Mouse (Mus musculus) neutrophil, adult 5-6 weeks (primary cell): ENCODE results near the gene Mxra8. TPM values are rescaled to one million over a fixed set of nuclear protein-coding genes. Genes with fewer than 3 reads are reported as not detected.

Experiments
- ATAC-seq: fragments of 151-379, 151-347 bp; 2 replicates; pipeline ENCODE4 v1.8.0; 2017; ENCODE audit warnings: mild to moderate bottlenecking, moderate TSS enrichment; ENCODE audit not compliant: insufficient number of reproducible peaks, poor library complexity, low FRiP score, severe bottlenecking; ENCODE audit errors: extremely low read depth
- total RNA-seq: library from RNA; stranded (forward); fragments of 200-1000 nt; gene quantifications from 2 replicates; pipeline ENCODE4 v1.2.3, GENCODE M21; 2017

The Mxra8 gene
- total RNA-seq, 1 experiment from 2014 or later = 0.47 TPM

GRCm38 (mm10) chr4:155832321-155832720 is 7.2 kb upstream of the Mxra8 start:
- ATAC-seq = no peak

GRCm38 (mm10) chr4:155833234-155833633 is 6.2 kb upstream of the Mxra8 start:
- ATAC-seq = peak; percentile 36; the same call in 1 of the 2 replicates

DNA sequence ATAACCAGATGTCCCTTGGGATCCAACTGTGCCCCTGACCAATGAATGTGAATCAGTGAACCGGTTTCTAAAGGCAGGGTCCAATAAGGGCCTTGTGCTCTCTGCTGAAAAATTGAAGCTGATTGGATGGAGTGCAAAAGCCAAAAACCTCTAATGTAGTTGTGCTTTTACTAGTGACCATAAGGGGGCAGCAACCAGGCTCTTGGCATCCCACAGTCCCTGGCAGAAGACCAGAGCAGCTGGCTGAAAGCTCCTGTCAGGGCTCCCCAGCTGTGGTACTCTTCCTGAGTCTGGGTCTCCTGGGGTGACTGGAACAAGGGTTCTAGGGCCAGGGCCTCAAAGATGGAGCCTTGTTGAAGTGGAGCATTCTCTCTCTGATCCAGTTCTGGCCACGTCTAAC is 5.6 kb upstream of the Mxra8 start:
- ATAC-seq = peak; percentile 30; the same call in 1 of the 2 replicates

GRCm38 (mm10) chr4:155837404-155838010 is 2.0 kb upstream of the Mxra8 start:
- ATAC-seq = no peak

DNA sequence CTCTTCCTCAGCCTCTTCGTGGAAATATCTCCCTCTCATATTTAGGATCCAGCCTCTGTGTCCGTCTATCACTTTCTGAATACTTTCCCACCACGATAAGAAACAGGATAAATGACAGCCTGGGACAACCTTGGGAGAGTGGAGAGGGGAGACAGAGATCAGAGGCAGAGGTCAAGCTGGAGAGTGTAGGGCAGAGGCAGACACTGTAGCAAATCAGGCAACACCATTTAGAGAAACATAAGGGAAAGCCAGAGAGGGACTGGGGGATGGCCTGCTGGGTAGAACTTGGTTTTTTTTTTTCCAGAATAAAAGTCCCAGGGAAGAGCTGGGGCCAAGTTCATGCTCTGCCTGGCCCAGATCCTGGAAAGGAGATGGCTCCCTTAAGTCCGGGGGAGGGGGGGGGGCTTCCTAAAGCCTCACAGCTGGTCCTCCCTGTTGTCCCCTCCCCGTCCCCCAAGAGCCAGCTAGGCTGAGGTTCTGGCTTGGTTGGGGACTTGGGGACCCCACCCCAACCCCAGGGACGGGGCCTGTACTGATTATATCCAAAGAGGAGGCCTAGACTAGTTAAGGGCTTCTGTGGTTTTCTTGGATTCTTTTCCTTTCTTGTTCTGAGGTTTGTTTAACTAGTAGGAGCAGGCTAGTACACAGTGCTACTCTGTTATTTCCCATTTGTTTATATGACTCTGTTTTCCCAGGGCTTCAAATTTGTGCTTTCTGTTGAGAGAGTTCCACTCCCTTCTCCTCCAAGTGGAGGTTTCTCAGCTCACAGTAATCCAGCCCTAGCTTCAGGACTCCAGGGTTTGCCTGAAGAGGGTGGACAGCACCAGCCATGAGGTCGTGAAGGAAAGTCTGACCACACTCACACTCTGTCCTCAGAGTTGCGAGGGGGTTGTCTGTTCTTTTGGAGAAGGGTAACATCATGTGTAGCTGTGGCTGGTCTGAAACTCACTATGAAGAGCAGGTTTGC is 1.0 kb upstream of the Mxra8 start:
- no peak for ATAC-seq

DNA sequence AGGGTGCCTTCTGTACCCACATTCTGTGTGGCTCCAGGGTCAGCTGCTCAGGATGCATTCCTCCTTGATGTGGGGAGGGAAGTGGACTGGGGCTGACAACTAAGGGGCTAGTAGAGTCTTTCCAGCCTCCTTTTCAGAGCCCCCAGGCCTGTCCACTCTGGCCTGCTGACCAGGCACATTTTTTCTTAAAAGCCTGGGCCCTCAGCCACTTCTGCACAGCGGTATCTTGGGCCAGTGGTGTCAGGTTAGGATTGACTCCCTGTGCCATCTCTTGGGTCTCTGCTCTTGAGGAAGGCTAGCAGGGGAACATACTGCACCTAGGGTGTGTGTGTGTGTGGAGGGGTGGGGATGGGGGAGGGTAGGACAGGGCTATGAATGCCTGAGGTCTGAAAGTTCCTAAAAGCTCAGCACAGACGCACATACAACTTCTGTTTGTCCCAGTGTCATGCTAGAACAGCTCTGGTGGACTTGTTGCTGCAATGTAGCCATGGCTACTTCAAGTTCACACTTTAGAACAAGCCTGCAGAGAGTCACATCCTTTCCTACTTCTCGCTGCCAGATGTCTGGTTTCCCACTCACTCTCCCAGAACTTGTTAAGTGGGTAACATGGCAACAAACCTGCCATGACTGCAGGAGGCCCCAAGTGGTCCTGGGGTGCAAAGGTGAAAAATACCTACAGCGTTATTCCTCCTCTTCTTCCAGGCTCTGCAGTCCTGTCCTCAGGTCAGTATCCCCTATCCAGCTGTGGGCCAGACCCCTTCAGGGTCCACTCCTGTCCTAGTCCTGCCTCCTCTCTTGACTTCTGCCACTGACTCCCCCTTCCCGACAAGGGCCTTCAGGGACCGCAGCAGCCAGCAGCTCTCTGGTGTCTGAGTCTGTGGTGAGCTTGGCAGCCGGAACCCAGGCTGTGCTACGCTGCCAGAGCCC is 859 bp downstream of the Mxra8 start:
- ATAC-seq = no peak

DNA sequence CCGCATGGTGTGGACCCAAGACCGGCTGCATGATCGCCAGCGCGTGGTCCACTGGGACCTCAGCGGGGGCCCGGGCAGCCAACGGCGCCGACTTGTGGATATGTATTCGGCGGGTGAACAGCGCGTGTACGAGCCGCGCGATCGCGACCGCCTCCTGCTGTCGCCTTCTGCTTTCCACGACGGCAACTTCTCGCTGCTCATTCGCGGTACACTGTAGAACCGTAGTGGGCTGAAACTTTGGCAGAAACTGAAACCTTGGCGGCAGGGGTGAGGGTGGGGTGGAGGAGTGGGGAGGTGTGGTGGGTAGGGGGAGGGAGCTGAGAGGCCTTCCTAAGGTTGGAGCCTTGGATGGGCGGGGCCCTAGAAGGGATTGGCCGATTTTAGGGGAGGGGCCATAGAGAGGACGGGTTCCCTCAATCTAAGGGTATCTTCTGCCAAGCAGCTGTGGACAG is 1.5 kb downstream of the Mxra8 start:
- peak; percentile 68 for ATAC-seq

DNA sequence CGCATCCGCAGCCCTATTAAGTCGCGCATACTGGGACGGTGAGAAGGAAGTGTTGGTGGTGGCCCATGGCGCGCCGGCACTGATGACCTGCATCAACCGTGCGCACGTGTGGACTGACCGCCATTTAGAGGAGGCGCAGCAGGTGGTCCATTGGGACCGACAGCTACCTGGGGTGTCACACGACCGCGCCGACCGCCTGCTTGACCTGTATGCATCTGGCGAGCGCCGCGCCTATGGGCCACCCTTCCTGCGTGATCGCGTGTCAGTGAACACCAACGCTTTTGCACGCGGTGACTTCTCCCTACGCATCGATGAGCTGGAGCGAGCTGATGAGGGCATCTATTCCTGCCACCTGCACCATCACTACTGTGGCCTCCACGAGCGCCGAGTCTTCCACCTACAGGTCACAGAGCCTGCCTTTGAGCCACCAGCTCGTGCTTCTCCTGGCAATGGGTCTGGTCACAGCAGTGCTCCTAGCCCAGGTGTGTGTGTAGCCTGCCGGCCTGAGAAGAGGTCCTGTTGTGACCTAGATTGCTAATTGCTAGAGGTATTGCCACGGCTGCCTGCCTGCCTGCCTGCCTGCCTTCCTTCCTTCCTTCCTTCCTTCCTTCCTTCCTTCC is 2.3 kb downstream of the Mxra8 start:
- ATAC-seq = no peak

GRCm38 (mm10) chr4:155843231-155843630 is 3.8 kb downstream of the Mxra8 start:
- ATAC-seq = no peak

GRCm38 (mm10) chr4:155846871-155847578 is 7.5 kb downstream of the Mxra8 start, which contains the start of gene Dvl1:
Gene Dvl1, plus strand, starts transcription at chr4:155847402.
- peak; percentile 67 for ATAC-seq

DNA sequence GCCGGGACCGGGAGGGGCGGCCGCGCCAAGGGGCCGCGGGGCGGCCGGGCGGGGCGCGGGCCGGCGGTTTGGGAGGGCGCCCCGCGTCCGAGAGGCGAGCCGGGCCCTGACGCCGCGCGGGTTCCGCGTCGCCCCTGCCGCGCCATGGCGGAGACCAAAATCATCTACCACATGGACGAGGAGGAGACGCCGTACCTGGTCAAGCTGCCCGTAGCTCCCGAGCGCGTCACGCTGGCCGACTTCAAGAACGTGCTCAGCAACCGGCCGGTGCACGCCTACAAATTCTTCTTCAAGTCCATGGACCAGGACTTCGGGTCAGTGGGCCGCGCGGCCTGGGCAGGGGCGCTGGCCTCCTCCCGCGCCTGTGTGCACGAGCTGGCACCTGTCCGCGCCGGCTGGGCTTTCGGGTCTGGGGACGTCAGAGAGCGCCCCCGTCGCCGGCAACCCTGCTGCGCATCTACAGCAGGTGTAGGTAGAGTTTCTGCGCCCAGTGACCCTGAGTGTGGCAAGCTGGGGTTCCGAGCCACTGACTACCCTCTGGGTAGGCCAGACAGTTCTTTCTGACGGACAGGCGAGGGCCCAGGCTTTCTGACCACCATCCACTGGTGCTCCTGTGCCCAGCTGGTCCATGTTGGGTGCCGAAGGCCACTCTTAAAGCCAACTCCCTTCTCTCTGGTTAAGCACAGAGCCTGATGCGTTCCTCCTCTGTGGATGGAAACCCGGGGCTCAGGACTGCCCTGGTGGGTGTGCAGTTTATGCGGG is 8.3 kb downstream of the Mxra8 start:
- peak; percentile 28; the same call in 1 of the 2 replicates for ATAC-seq

DNA sequence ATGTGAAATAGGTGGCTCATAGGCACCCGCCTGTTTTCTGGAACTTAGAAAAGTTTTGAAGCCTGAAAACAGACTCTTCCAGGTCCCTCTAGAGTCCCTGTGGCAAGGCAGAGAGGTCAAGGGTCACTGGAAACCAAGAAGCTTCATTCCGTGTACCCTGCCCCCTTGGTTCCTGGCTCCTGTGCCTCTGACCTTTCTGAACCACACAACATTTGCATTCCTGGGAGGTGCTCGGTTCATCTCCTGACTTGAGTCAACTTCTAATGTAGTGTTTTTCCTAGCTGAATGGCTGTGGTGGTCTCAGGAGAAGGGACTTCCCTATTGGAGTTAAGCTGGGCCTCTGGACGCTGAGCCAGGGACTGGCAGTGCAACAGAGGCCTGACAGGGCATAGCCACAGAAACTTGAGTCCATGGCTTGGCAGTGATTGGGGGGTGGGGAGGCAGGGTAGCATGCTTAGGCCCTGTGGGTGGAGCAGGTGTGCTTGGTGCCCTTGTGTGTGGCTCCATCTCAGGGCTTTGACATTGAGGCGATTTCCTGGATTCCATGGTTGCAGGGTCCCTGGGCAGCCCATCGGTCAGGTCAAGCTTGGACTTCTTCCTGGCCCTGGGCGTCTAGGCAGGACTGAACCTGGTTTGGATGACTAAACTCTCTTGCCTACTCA is 9.1 kb downstream of the Mxra8 start:
- ATAC-seq = no peak

DNA sequence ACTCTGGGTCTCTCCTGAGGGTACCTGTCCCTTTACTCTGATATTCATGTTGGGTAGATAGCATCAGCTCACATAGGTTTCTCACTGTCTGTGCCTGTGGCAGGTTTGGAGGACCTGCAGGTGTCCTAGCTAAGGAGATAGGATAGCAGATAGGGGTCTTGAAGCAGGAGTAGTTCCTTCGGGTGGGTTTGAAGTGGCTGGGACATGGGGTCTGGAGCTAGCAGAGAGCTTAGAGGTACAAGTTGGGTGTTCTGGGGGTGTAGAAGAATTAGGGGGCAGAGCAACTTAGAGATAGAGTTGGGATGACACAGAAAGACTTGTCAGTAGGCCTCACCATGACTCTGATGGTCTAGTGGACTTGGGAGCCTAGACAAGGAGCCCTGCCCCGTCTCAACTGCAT is 9.9 kb downstream of the Mxra8 start:
- ATAC-seq = no peak

- ATAC-seq = no peak
Measured at GRCm38 (mm10) chr4:155849792-155850451, 10.4 kb downstream of the Mxra8 start.

DNA sequence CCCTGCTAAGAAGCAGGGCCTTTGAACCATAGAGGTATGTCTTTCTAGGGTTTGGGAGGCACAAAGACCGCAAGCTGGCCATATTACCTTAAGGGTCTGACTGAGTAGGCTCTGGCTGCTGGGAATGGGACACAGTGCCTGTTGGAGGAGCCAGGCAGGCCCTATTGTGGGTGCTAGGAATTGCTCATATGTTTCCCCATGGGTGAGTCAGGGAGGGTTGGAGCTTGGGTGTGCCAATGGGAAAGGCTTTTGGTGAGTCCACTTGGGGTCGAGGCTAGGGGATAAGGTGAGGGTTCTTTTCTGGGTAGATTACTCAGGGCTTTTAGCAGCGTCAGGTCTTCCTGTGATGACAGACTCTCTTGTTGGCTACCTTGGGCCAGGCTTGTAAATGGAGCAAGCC is 11.9 kb downstream of the Mxra8 start:
- ATAC-seq = no peak

GRCm38 (mm10) chr4:155851951-155852411 is 12.5 kb downstream of the Mxra8 start:
- ATAC-seq = no peak
